Mouse (Mus musculus): ENCODE results near the gene Zfp821.
"Not testable (repeated sequence)": the region's sequence is repeated elsewhere in the genome, so short reads cannot be mapped to it uniquely, and the experiment has no call there.

The Zfp821 gene

GRCm38 (mm10) chr8:109712521-109712920, 7.2 kb downstream of the Zfp821 start:
- in situ Hi-C loops (cut with MboI; ENCODE audit: low sequenced_read_pairs) = no loop called here

GRCm38 (mm10) chr8:109714961-109715360, 9.6 kb downstream of the Zfp821 start:
- in situ Hi-C loops (cut with MboI; ENCODE audit: low sequenced_read_pairs) = no loop called here

- in situ Hi-C loops (cut with MboI; ENCODE audit: low sequenced_read_pairs) = no loop called here
These were observed 19.8 kb downstream of the Zfp821 start for GRCm38 (mm10) chr8:109725106-109725505.

GRCm38 (mm10) chr8:109731012-109731411, 25.7 kb downstream of the Zfp821 start:
- in situ Hi-C loops (cut with MboI; ENCODE audit: low sequenced_read_pairs) = no loop called here

- in situ Hi-C loops (cut with MboI; ENCODE audit: low sequenced_read_pairs) = no loop called here
These were observed 28.7 kb downstream of the Zfp821 start for GRCm38 (mm10) chr8:109734018-109734417.

GRCm38 (mm10) chr8:109736819-109737218, 31.5 kb downstream of the Zfp821 start:
- in situ Hi-C loops (cut with MboI; ENCODE audit: low sequenced_read_pairs) = no loop called here

GRCm38 (mm10) chr8:109737237-109738048, 32.1 kb downstream of the Zfp821 start, which contains the start of gene Atxn1l:
Gene Atxn1l (minus strand): TSS chr8:109737739.
- in situ Hi-C loops (cut with MboI; ENCODE audit: low sequenced_read_pairs) = no loop called here

- in situ Hi-C loops (cut with MboI; ENCODE audit: low sequenced_read_pairs) = no loop called here
These were observed 32.7 kb downstream of the Zfp821 start for GRCm38 (mm10) chr8:109738049-109738380.

GRCm38 (mm10) chr8:109747468-109748199, 42.3 kb downstream of the Zfp821 start:
- in situ Hi-C loops (cut with MboI; ENCODE audit: low sequenced_read_pairs) = no loop called here

- in situ Hi-C loops (cut with MboI; ENCODE audit: low sequenced_read_pairs) = no loop called here
These were observed 44.9 kb downstream of the Zfp821 start for GRCm38 (mm10) chr8:109750274-109750673.

- in situ Hi-C loops (cut with MboI; ENCODE audit: low sequenced_read_pairs) = no loop called here
These were observed 45.4 kb downstream of the Zfp821 start for GRCm38 (mm10) chr8:109750699-109751098.

GRCm38 (mm10) chr8:109751731-109752485, 46.6 kb downstream of the Zfp821 start:
- in situ Hi-C loops (cut with MboI; ENCODE audit: low sequenced_read_pairs) = no loop called here

GRCm38 (mm10) chr8:109754696-109755095, 49.4 kb downstream of the Zfp821 start:
- in situ Hi-C loops (cut with MboI; ENCODE audit: low sequenced_read_pairs) = no loop called here

GRCm38 (mm10) chr8:109755554-109755953, 50.2 kb downstream of the Zfp821 start:
- in situ Hi-C loops (cut with MboI; ENCODE audit: low sequenced_read_pairs) = not testable (repeated sequence)

GRCm38 (mm10) chr8:109756849-109757248, 51.5 kb downstream of the Zfp821 start:
- in situ Hi-C loops (cut with MboI; ENCODE audit: low sequenced_read_pairs) = no loop called here

- in situ Hi-C loops (cut with MboI; ENCODE audit: low sequenced_read_pairs) = no loop called here
These were observed 54.1 kb downstream of the Zfp821 start for GRCm38 (mm10) chr8:109759426-109759825.

GRCm38 (mm10) chr8:109760221-109760620, 54.9 kb downstream of the Zfp821 start:
- in situ Hi-C loops (cut with MboI; ENCODE audit: low sequenced_read_pairs) = no loop called here

- in situ Hi-C loops (cut with MboI; ENCODE audit: low sequenced_read_pairs) = no loop called here
These were observed 58.7 kb downstream of the Zfp821 start for GRCm38 (mm10) chr8:109764031-109764430.

GRCm38 (mm10) chr8:109766081-109766480, 60.7 kb downstream of the Zfp821 start:
- in situ Hi-C loops (cut with MboI; ENCODE audit: low sequenced_read_pairs) = no loop called here

- in situ Hi-C loops (cut with MboI; ENCODE audit: low sequenced_read_pairs) = no loop called here
These were observed 67.8 kb downstream of the Zfp821 start for GRCm38 (mm10) chr8:109773154-109773553.

All from CH12F3 (cell line).